10 mouse cellular contexts compared by ENCODE assay signal in genomic region chr11:98409341-98409822, GRCm38 (mm10). TPM values are rescaled to one million over a fixed set of nuclear protein-coding genes. Genes with fewer than 3 reads are reported as not detected.
DNase-seq lines count a peak whose midpoint lies in the region; ATAC-seq lines count a peak whose summit lies in the region.
"Had no signal": no experiment of that assay in that cellular context is flagged by ENCODE, and none has a peak within 500 bp of the region (broad histone marks: within the 10 kb centered on the region; RNA-seq: fewer than 3 reads in every experiment).

No protein-coding gene starts in this region.

- no peak for ATAC-seq in embryonic facial prominence, embryonic 13.5 days (ENCODE audit: insufficient number of reproducible peaks, insufficient read depth, low FRiP score, low TSS enrichment, low read depth)
- ATAC-seq in midbrain, embryonic 11.5 days (ENCODE audit: low FRiP score): peak; percentile 75
- no peak for ATAC-seq in monocyte, adult 5-6 weeks (replicated peaks; ENCODE audit: insufficient number of reproducible peaks, low FRiP score, low TSS enrichment, poor library complexity, severe bottlenecking)
- ATAC-seq: inflammation-experienced regulatory T-cells, adult 6 months had no signal

- no peaks in the 10 kb centered on the region for H3K36me3 ChIP-seq in embryonic facial prominence, embryonic 13.5 days
- H3K36me3 ChIP-seq in midbrain, embryonic 11.5 days (ENCODE audit: control insufficient read depth, insufficient read depth, low read length): no peaks in the 10 kb centered on the region

- H3K4me3 ChIP-seq in embryonic facial prominence, embryonic 13.5 days: peak overlapping the region; percentile 15; the same call in 1 of the 2 replicates
- H3K4me3 ChIP-seq in midbrain, embryonic 11.5 days (ENCODE audit: low read depth, low read length): no peak overlapping the region

- peak overlapping the region; percentile 69 for H3K9ac ChIP-seq in embryonic facial prominence, embryonic 13.5 days
- H3K9ac ChIP-seq in midbrain, embryonic 11.5 days (ENCODE audit: low read length): peak overlapping the region; percentile 40

- H3K4me1 ChIP-seq in embryonic facial prominence, embryonic 13.5 days: peaks cover 35% of the 10 kb centered on the region
- peaks cover 26% of the 10 kb centered on the region for H3K4me1 ChIP-seq in midbrain, embryonic 11.5 days (ENCODE audit: control insufficient read depth, insufficient read depth, low read length)

- peaks cover 5% of the 10 kb centered on the region; the same call in 1 of the 2 replicates for H3K27me3 ChIP-seq in embryonic facial prominence, embryonic 13.5 days
- peaks cover 9% of the 10 kb centered on the region for H3K27me3 ChIP-seq in midbrain, embryonic 11.5 days (ENCODE audit: control insufficient read depth, insufficient read depth, low read length)

- peak overlapping the region; percentile 49 for H3K4me2 ChIP-seq in embryonic facial prominence, embryonic 13.5 days
- peak overlapping the region; percentile 33 for H3K4me2 ChIP-seq in midbrain, embryonic 11.5 days

- H3K27ac ChIP-seq in embryonic facial prominence, embryonic 13.5 days: peak overlapping the region; percentile 68
- no peak overlapping the region for H3K27ac ChIP-seq in midbrain, embryonic 11.5 days (ENCODE audit: low read depth, low read length)

- WGBS in embryonic facial prominence, embryonic 13.5 days: 3% methylated on average over 10 of the region's 10 CpGs
- WGBS in midbrain, embryonic 11.5 days: 2% methylated on average over 10 of the region's 10 CpGs

- H3K9me3 ChIP-seq in embryonic facial prominence, embryonic 13.5 days: no peaks in the 10 kb centered on the region
- H3K9me3 ChIP-seq in midbrain, embryonic 11.5 days (ENCODE audit: control insufficient read depth, low read length): no peaks in the 10 kb centered on the region

- DNase-seq in R1 (ENCODE audit: low read depth, low spot score): peak; percentile 61
- DNase-seq in kidney, adult 18-20 months: peak; percentile 64
- peak; percentile 87 for DNase-seq in midbrain, embryonic 11.5 days (ENCODE audit: low spot score, missing footprints)
- no peak for DNase-seq in spleen, adult 12 weeks (ENCODE audit: low spot score)
- no peak for DNase-seq in adipocyte (ENCODE audit: low spot score)
- no peak for DNase-seq in adrenal gland, postnatal 25 days
- DNase-seq: adrenal gland, adult 8-10 months had no signal

RNA-seq across cellular contexts. Expression of gene Erbb2, which starts 2.9 kb away (rescaled TPM):
- polyA plus RNA-seq in embryonic facial prominence, embryonic 13.5 days (2015; fragmentation: Nextera tagmentation; extraction: Ambion mirVana): 49.6 and 51.1 TPM in 2 replicates
- 14.8 TPM in 2 replicates for polyA plus RNA-seq in midbrain, embryonic 11.5 days (2014; fragmentation: Nextera tagmentation; extraction: Ambion mirVana)
- total RNA-seq in adrenal gland, postnatal 25 days (2021): 3.8 and 6.2 TPM in 2 replicates
- total RNA-seq in monocyte, adult 5-6 weeks (2017): 0.57 TPM in 1 of 3 replicates, not detected in the others

RNA-seq across cellular contexts. Expression of gene Pgap3, which starts 9.1 kb away (rescaled TPM):
- 10.9 and 11.3 TPM in 2 replicates for polyA plus RNA-seq in embryonic facial prominence, embryonic 13.5 days (2015; fragmentation: Nextera tagmentation; extraction: Ambion mirVana)
- polyA plus RNA-seq in midbrain, embryonic 11.5 days (2014; fragmentation: Nextera tagmentation; extraction: Ambion mirVana): 5.6 and 5.7 TPM in 2 replicates
- 3.6 and 6.5 TPM in 2 replicates for total RNA-seq in adrenal gland, postnatal 25 days (2021)
- total RNA-seq in monocyte, adult 5-6 weeks (2017): 2.3 to 6.1 TPM (median 4.6 TPM) in 3 replicates

RNA-seq across cellular contexts. Expression of gene Pnmt, which starts 23.1 kb away (rescaled TPM):
- polyA plus RNA-seq in embryonic facial prominence, embryonic 13.5 days (2015; fragmentation: Nextera tagmentation; extraction: Ambion mirVana): 0.45 and 1.3 TPM in 2 replicates
- polyA plus RNA-seq in midbrain, embryonic 11.5 days (2014; fragmentation: Nextera tagmentation; extraction: Ambion mirVana): not detected in 2 replicates
- total RNA-seq in adrenal gland, postnatal 25 days (2021): 458 and 547 TPM in 2 replicates
- total RNA-seq in monocyte, adult 5-6 weeks (2017): not detected in 3 replicates
- polyA plus RNA-seq: inflammation-experienced regulatory T-cells, adult 6 months had no signal

RNA-seq across cellular contexts. Expression of gene Tcap, which starts 25.8 kb away (rescaled TPM):
- polyA plus RNA-seq in embryonic facial prominence, embryonic 13.5 days (2015; fragmentation: Nextera tagmentation; extraction: Ambion mirVana): 0.89 and 1.1 TPM in 2 replicates
- polyA plus RNA-seq in midbrain, embryonic 11.5 days (2014; fragmentation: Nextera tagmentation; extraction: Ambion mirVana): not detected in 2 replicates
- total RNA-seq in adrenal gland, postnatal 25 days (2021): 0.91 TPM in 1 of 2 replicates, not detected in the other
- 1.6 TPM in 1 of 3 replicates, not detected in the others for total RNA-seq in monocyte, adult 5-6 weeks (2017)
- polyA plus RNA-seq: inflammation-experienced regulatory T-cells, adult 6 months had no signal

RNA-seq across cellular contexts. Expression of gene Mien1, which starts 29.4 kb away (rescaled TPM):
- polyA plus RNA-seq in embryonic facial prominence, embryonic 13.5 days (2015; fragmentation: Nextera tagmentation; extraction: Ambion mirVana): 78.0 and 90.7 TPM in 2 replicates
- 145 and 158 TPM in 2 replicates for polyA plus RNA-seq in midbrain, embryonic 11.5 days (2014; fragmentation: Nextera tagmentation; extraction: Ambion mirVana)
- total RNA-seq in adrenal gland, postnatal 25 days (2021): 80.3 and 84.7 TPM in 2 replicates
- total RNA-seq in monocyte, adult 5-6 weeks (2017): 37.7 to 75.9 TPM (median 57.5 TPM) in 3 replicates

Comparison
In these comparisons a context has a peak if more than half of its experiments do, and no peak if none do; other contexts are left out.
1. DNase-seq: peak in R1 (single experiment), kidney, adult 18-20 months (single experiment) and midbrain, embryonic 11.5 days (single experiment); none in spleen, adult 12 weeks (single experiment), adipocyte (single experiment) and adrenal gland, postnatal 25 days (single experiment).
2. RNA of gene Pnmt, which starts 23.1 kb away (total RNA-seq): 458 to 547 TPM in adrenal gland, postnatal 25 days; not detected in monocyte, adult 5-6 weeks; every median in the first group is over 100 times any median in the second.